Mouse (Mus musculus) thymus, adult 2 months (tissue): ENCODE data around the gene Gm28308. TPM values are rescaled to one million over a fixed set of nuclear protein-coding genes. Genes with fewer than 3 reads are reported as not detected.

Source experiments
- DNase-seq: peaks from one replicate; pipeline ENCODE4 v3.0.0; 2021
- H3K27ac ChIP-seq: fragments of 200-500 bp; 2 replicates; pipeline ENCODE4 v1.5.1; 2012; ENCODE audit warnings: low read length, control low read depth; ENCODE audit not compliant: control insufficient read depth, insufficient read depth
- H3K27me3 ChIP-seq: fragments of 200-500 bp; 2 replicates; pipeline ENCODE4 v1.6.1; 2012; ENCODE audit warnings: mild to moderate bottlenecking, low read length, moderate library complexity, mixed read lengths; ENCODE audit not compliant: control insufficient read depth, insufficient read depth
- H3K36me3 ChIP-seq: fragments of 200-500 bp; 2 replicates; pipeline ENCODE4 v1.6.1; 2012; ENCODE audit warnings: mild to moderate bottlenecking, low read length, moderate library complexity; ENCODE audit not compliant: control insufficient read depth, insufficient read depth
- H3K4me1 ChIP-seq: fragments of 200-500 bp; replicated peaks from 2 replicates; pipeline ENCODE4 v1.6.1; 2012; ENCODE audit warnings: low read length; ENCODE audit not compliant: control insufficient read depth, insufficient read depth
- H3K4me3 ChIP-seq: fragments of 200-500 bp; 2 replicates; pipeline ENCODE4 v1.5.1; 2012; ENCODE audit warnings: mild to moderate bottlenecking, low read length, control low read depth, moderate library complexity; ENCODE audit not compliant: control insufficient read depth, insufficient read depth
- CTCF ChIP-seq: fragments of 200-500 bp; IDR thresholded peaks from 2 replicates; pipeline ENCODE4 v1.5.1; 2012; ENCODE audit warnings: mild to moderate bottlenecking, control low read depth, low read length, moderate library complexity, borderline replicate concordance; ENCODE audit not compliant: control insufficient read depth, poor library complexity, insufficient read depth; ENCODE audit errors: extremely low read depth
- POLR2A ChIP-seq: fragments of 200-500 bp; IDR thresholded peaks from 2 replicates; pipeline ENCODE4 v1.6.1; 2012; ENCODE audit warnings: mild to moderate bottlenecking, low read length, control low read depth, moderate library complexity; ENCODE audit not compliant: control insufficient read depth, poor library complexity, insufficient read depth; ENCODE audit errors: extremely low read depth
- WGBS: fragments of 180-500 bp; shearing (Covaris S2); methylation state at CpG from one replicate; pipeline ENCODE4 v1.1.7; 2018; 5-methylcytosine and 5-hydroxymethylcytosine counted together
- polyA plus RNA-seq: library from polyadenylated mRNA; depleted of rRNA; stranded (reverse); fragments of >200 nt; gene quantifications from 2 replicates; pipeline ENCODE4 v1.2.3, GENCODE M21; 2012

The Gm28308 gene
- polyA plus RNA-seq, 1 experiment = 0.24 TPM

- Histone ChIP-seq H3K36me3 (no peaks in the 10 kb centered on the region), H3K4me1 (no peaks in the 10 kb centered on the region), H3K4me3 (no peak overlapping the region), H3K27ac (no peak overlapping the region), H3K27me3 (no peaks in the 10 kb centered on the region; the same call in 1 of the 2 replicates)
- TF ChIP-seq POLR2A = no peak
- TF ChIP-seq CTCF = no peak
- WGBS = 90% methylated on average over 22 of the region's 22 CpGs
- DNase-seq = no peak
Observed at GRCm38 (mm10) chr6:52202362-52203120, 10.6 kb downstream of the Gm28308 start.

GRCm38 (mm10) chr6:52201269-52201668 is 11.9 kb downstream of the Gm28308 start:
- H3K27me3 ChIP-seq = no peaks in the 10 kb centered on the region; the same call in 1 of the 2 replicates
- H3K36me3 ChIP-seq = no peaks in the 10 kb centered on the region
- DNase-seq = no peak
- 89% methylated on average over 1 of the region's 1 CpGs for WGBS
- H3K4me3 ChIP-seq = no peak overlapping the region
- TF ChIP-seq POLR2A = no peak
- no peak for TF ChIP-seq CTCF
- no peaks in the 10 kb centered on the region for H3K4me1 ChIP-seq
- H3K27ac ChIP-seq = no peak overlapping the region

GRCm38 (mm10) chr6:52200751-52201250 is 12.3 kb downstream of the Gm28308 start:
- H3K27me3 ChIP-seq = no peaks in the 10 kb centered on the region
- no peak overlapping the region for H3K4me3 ChIP-seq
- WGBS = 95% methylated on average over 10 of the region's 10 CpGs
- H3K36me3 ChIP-seq = no peaks in the 10 kb centered on the region
- no peak overlapping the region for H3K27ac ChIP-seq
- no peaks in the 10 kb centered on the region for H3K4me1 ChIP-seq
- TF ChIP-seq POLR2A (no peak), CTCF (no peak)
- DNase-seq = no peak

- Histone ChIP-seq H3K27ac (no peak overlapping the region), H3K36me3 (no peaks in the 10 kb centered on the region), H3K4me1 (no peaks in the 10 kb centered on the region), H3K27me3 (no peaks in the 10 kb centered on the region), H3K4me3 (no peak overlapping the region)
- TF ChIP-seq POLR2A (no peak), CTCF (no peak)
- DNase-seq = no peak
- WGBS = 95% methylated on average over 30 of the region's 30 CpGs
Observed at GRCm38 (mm10) chr6:52200073-52200750, 12.9 kb downstream of the Gm28308 start.

- Histone ChIP-seq H3K36me3 (no peaks in the 10 kb centered on the region), H3K27me3 (no peaks in the 10 kb centered on the region), H3K27ac (no peak overlapping the region), H3K4me3 (no peak overlapping the region), H3K4me1 (peaks cover 3% of the 10 kb centered on the region)
- WGBS = 95% methylated on average over 10 of the region's 10 CpGs
- no peak for TF ChIP-seq POLR2A
- TF ChIP-seq CTCF = no peak
- DNase-seq = no peak
Observed at GRCm38 (mm10) chr6:52197271-52197670, 15.9 kb downstream of the Gm28308 start.

GRCm38 (mm10) chr6:52196811-52197210 is 16.3 kb downstream of the Gm28308 start:
- Histone ChIP-seq H3K4me3 (no peak overlapping the region), H3K27me3 (no peaks in the 10 kb centered on the region), H3K36me3 (no peaks in the 10 kb centered on the region), H3K27ac (no peak overlapping the region), H3K4me1 (peaks cover 7% of the 10 kb centered on the region)
- no peak for DNase-seq
- no peak for TF ChIP-seq POLR2A
- TF ChIP-seq CTCF = no peak
- 94% methylated on average over 9 of the region's 9 CpGs for WGBS

GRCm38 (mm10) chr6:52194690-52195089 is 18.4 kb downstream of the Gm28308 start:
- Histone ChIP-seq H3K4me1 (peaks cover 7% of the 10 kb centered on the region), H3K27me3 (no peaks in the 10 kb centered on the region; the same call in 1 of the 2 replicates), H3K27ac (no peak overlapping the region), H3K36me3 (no peaks in the 10 kb centered on the region), H3K4me3 (no peak overlapping the region)
- no peak for DNase-seq
- 95% methylated on average over 10 of the region's 10 CpGs for WGBS
- no peak for TF ChIP-seq CTCF
- no peak for TF ChIP-seq POLR2A
